Mouse (Mus musculus) heart, postnatal 0 days (tissue): Measurements from ENCODE around the gene Abhd18.

Experiments
- CTCF ChIP-seq: IDR thresholded peaks from 2 replicates; pipeline ENCODE4 v1.5.1; 2016; ENCODE audit warnings: antibody characterized with exemption, control low read depth, low read depth
- EP300 ChIP-seq: IDR thresholded peaks from 2 replicates; pipeline ENCODE4 v1.6.1; 2016; ENCODE audit warnings: antibody characterized with exemption, low read depth

GRCm38 (mm10) chr3:40800373-40800823 is 46.4 kb upstream of the Abhd18 start:
- TF ChIP-seq CTCF (no peak), EP300 (no peak)
